Mouse (Mus musculus) liver, adult 2 months (tissue): ENCODE data around the gene Zfp3. TPM values are rescaled to one million over a fixed set of nuclear protein-coding genes. Genes with fewer than 3 reads are reported as not detected.

Source experiments
- DNase-seq: peaks from one replicate; pipeline ENCODE4 v3.0.0-alpha.2; 2011; ENCODE audit warnings: low read depth, low spot score; ENCODE audit errors: extremely low read depth
- H3K27ac ChIP-seq: fragments of 200-500 bp; replicated peaks from 2 replicates; pipeline ENCODE4 v1.5.1; 2012; ENCODE audit warnings: low read depth, mild to moderate bottlenecking, control low read depth, inconsistent platforms, low read length; ENCODE audit not compliant: insufficient read depth
- H3K27me3 ChIP-seq: fragments of 200-500 bp; 2 replicates; pipeline ENCODE4 v1.6.1; 2012; ENCODE audit warnings: mild to moderate bottlenecking, moderate library complexity, low read length, inconsistent platforms; ENCODE audit not compliant: control insufficient read depth, insufficient read depth
- H3K36me3 ChIP-seq: fragments of 200-500 bp; 2 replicates; pipeline ENCODE4 v1.6.1; 2012; ENCODE audit warnings: low read length, inconsistent platforms; ENCODE audit not compliant: control insufficient read depth, insufficient read depth
- H3K4me1 ChIP-seq: fragments of 200-500 bp; 2 replicates; pipeline ENCODE4 v1.6.1; 2011; ENCODE audit warnings: low read length; ENCODE audit not compliant: control insufficient read depth, insufficient read depth
- H3K4me3 ChIP-seq: fragments of 200-500 bp; 2 replicates; pipeline ENCODE4 v1.5.1; 2011; ENCODE audit warnings: low read depth, mild to moderate bottlenecking, control low read depth, low read length, moderate library complexity; ENCODE audit not compliant: insufficient read depth
- H3K79me2 ChIP-seq: fragments of 200-500 bp; 2 replicates; pipeline ENCODE4 v1.6.1; 2012; ENCODE audit warnings: inconsistent platforms, mild to moderate bottlenecking, low read length, moderate library complexity; ENCODE audit not compliant: control insufficient read depth, insufficient read depth
- H3K9ac ChIP-seq: fragments of 200-500 bp; 2 replicates; pipeline ENCODE4 v1.6.1; 2012; ENCODE audit warnings: low read depth, mild to moderate bottlenecking, control low read depth, inconsistent platforms, low read length
- CTCF ChIP-seq: fragments of 200-500 bp; IDR thresholded peaks from 2 replicates; pipeline ENCODE4 v1.5.1; 2011; ENCODE audit warnings: low read depth, low read length, control low read depth
- POLR2A ChIP-seq: fragments of 200-500 bp; IDR thresholded peaks from 2 replicates; pipeline ENCODE4 v1.6.1; 2011; ENCODE audit warnings: low read length, control low read depth; ENCODE audit not compliant: insufficient read depth; ENCODE audit errors: extremely low read depth
- WGBS: fragments of 180-500 bp; shearing (Covaris S2); methylation state at CpG from one replicate; pipeline ENCODE4 v1.1.7; 2018; 5-methylcytosine and 5-hydroxymethylcytosine counted together
- polyA plus RNA-seq: library from polyadenylated mRNA; depleted of rRNA; stranded (reverse); fragments of >200 nt; gene quantifications from 2 replicates; pipeline ENCODE4 v1.2.3, GENCODE M21; 2012; rRNA removed
- total RNA-seq: library from RNA; depleted of rRNA; stranded (reverse); fragments of >200 nt; gene quantifications from 2 replicates; pipeline ENCODE4 v1.2.3, GENCODE M21; 2014; rRNA removed

The Zfp3 gene
- total and polyA plus RNA-seq, 2 experiments: 0.87 to 1.8 TPM

GRCm38 (mm10) chr11:70820120-70820519 is 56.1 kb downstream of the Zfp3 start:
- Histone ChIP-seq H3K36me3 (no peaks in the 10 kb centered on the region), H3K27me3 (no peaks in the 10 kb centered on the region), H3K9ac (no peak overlapping the region), H3K79me2 (no peaks in the 10 kb centered on the region), H3K4me1 (peaks cover 4% of the 10 kb centered on the region; the same call in 1 of the 2 replicates), H3K4me3 (no peak overlapping the region), H3K27ac (no peak overlapping the region)
- WGBS: 84% methylated on average over 8 of the region's 8 CpGs
- DNase-seq: no peak
- no peak for TF ChIP-seq POLR2A
- no peak for TF ChIP-seq CTCF

GRCm38 (mm10) chr11:70821728-70822591 is 58.0 kb downstream of the Zfp3 start:
- peaks cover 3% of the 10 kb centered on the region; the same call in 1 of the 2 replicates for H3K4me1 ChIP-seq
- no peaks in the 10 kb centered on the region for H3K79me2 ChIP-seq
- peak overlapping the region; percentile 16; the same call in 1 of the 2 replicates for H3K9ac ChIP-seq
- H3K4me3 ChIP-seq: no peak overlapping the region; the same call in 1 of the 2 replicates
- 33% methylated on average over 17 of the region's 17 CpGs for WGBS
- H3K27ac ChIP-seq: peak overlapping the region; percentile 38; the same call in 1 of the 2 replicates
- no peaks in the 10 kb centered on the region for H3K27me3 ChIP-seq
- peak; percentile 90 for DNase-seq
- no peaks in the 10 kb centered on the region for H3K36me3 ChIP-seq
- TF ChIP-seq POLR2A (no peak), CTCF (no peak)

Other genes with a start within 250 kb of the Zfp3 start
- gene Vmo1, start 249.6 kb upstream of the Zfp3 start, total RNA-seq: 3.2 and 3.9 TPM in 2 replicates
- 5.5 and 7.3 TPM in 2 replicates for gene Vmo1, start 249.6 kb upstream of the Zfp3 start, polyA plus RNA-seq
- 74.9 and 91.6 TPM in 2 replicates for gene Gltpd2, start 245.0 kb upstream of the Zfp3 start, total RNA-seq
- 276 and 320 TPM in 2 replicates for gene Gltpd2, start 245.0 kb upstream of the Zfp3 start, polyA plus RNA-seq
- 291 and 298 TPM in 2 replicates for gene Psmb6, start 238.8 kb upstream of the Zfp3 start, total RNA-seq
- gene Psmb6, start 238.8 kb upstream of the Zfp3 start, polyA plus RNA-seq: 312 and 336 TPM in 2 replicates
- not detected in 2 replicates for gene Gm40193, start 231.3 kb upstream of the Zfp3 start, total RNA-seq
- gene Gm40193, start 231.3 kb upstream of the Zfp3 start, polyA plus RNA-seq: not detected in 2 replicates
- 3.3 and 3.8 TPM in 2 replicates for gene Pld2, start 224.1 kb upstream of the Zfp3 start, total RNA-seq
- gene Pld2, start 224.1 kb upstream of the Zfp3 start, polyA plus RNA-seq: 6.4 and 9.5 TPM in 2 replicates
- gene Mink1, start 201.3 kb upstream of the Zfp3 start, total RNA-seq: 11.0 and 14.4 TPM in 2 replicates
- gene Mink1, start 201.3 kb upstream of the Zfp3 start, polyA plus RNA-seq: 38.4 and 51.4 TPM in 2 replicates
- not detected in 2 replicates for gene 4930544D05Rik, start 148.4 kb upstream of the Zfp3 start, total RNA-seq
- not detected in 2 replicates for gene 4930544D05Rik, start 148.4 kb upstream of the Zfp3 start, polyA plus RNA-seq
- gene Chrne, start 145.0 kb upstream of the Zfp3 start, total RNA-seq: 0.07 and 0.09 TPM in 2 replicates
- gene Chrne, start 145.0 kb upstream of the Zfp3 start, polyA plus RNA-seq: 1.1 and 1.3 TPM in 2 replicates
- 0.07 TPM in 1 of 2 replicates, not detected in the other for gene Gp1ba, start 125.1 kb upstream of the Zfp3 start, total RNA-seq
- gene Gp1ba, start 125.1 kb upstream of the Zfp3 start, polyA plus RNA-seq: 0.09 TPM in 1 of 2 replicates, not detected in the other
- 34.3 and 37.7 TPM in 2 replicates for gene Rnf167, start 117.0 kb upstream of the Zfp3 start, total RNA-seq
- gene Rnf167, start 117.0 kb upstream of the Zfp3 start, polyA plus RNA-seq: 68.4 and 75.4 TPM in 2 replicates
- 108 and 109 TPM in 2 replicates for gene Slc25a11, start 116.7 kb upstream of the Zfp3 start, total RNA-seq
- 113 and 118 TPM in 2 replicates for gene Slc25a11, start 116.7 kb upstream of the Zfp3 start, polyA plus RNA-seq
- 132 and 210 TPM in 2 replicates for gene Pfn1, start 109.6 kb upstream of the Zfp3 start, total RNA-seq
- 583 and 713 TPM in 2 replicates for gene Pfn1, start 109.6 kb upstream of the Zfp3 start, polyA plus RNA-seq
- gene Eno3, start 107.0 kb upstream of the Zfp3 start, total RNA-seq: 3.0 and 3.3 TPM in 2 replicates
- gene Eno3, start 107.0 kb upstream of the Zfp3 start, polyA plus RNA-seq: 4.0 and 4.5 TPM in 2 replicates
- gene Spag7, start 94.8 kb upstream of the Zfp3 start, total RNA-seq: 29.4 and 31.6 TPM in 2 replicates
- 21.0 and 24.0 TPM in 2 replicates for gene Spag7, start 94.8 kb upstream of the Zfp3 start, polyA plus RNA-seq
- gene Camta2, start 76.1 kb upstream of the Zfp3 start, total RNA-seq: 2.3 and 3.0 TPM in 2 replicates
- 14.7 and 16.9 TPM in 2 replicates for gene Camta2, start 76.1 kb upstream of the Zfp3 start, polyA plus RNA-seq
- 14.1 and 18.4 TPM in 2 replicates for gene Inca1, start 64.1 kb upstream of the Zfp3 start, total RNA-seq
- gene Inca1, start 64.1 kb upstream of the Zfp3 start, polyA plus RNA-seq: 19.5 and 29.9 TPM in 2 replicates
- gene Kif1c, start 63.7 kb upstream of the Zfp3 start, total RNA-seq: 50.8 and 60.9 TPM in 2 replicates
- 75.6 and 93.7 TPM in 2 replicates for gene Kif1c, start 63.7 kb upstream of the Zfp3 start, polyA plus RNA-seq
- gene Scimp, start 48.4 kb downstream of the Zfp3 start, total RNA-seq: 1.7 and 1.9 TPM in 2 replicates
- 0.93 and 2.0 TPM in 2 replicates for gene Scimp, start 48.4 kb downstream of the Zfp3 start, polyA plus RNA-seq
- 27.9 and 29.1 TPM in 2 replicates for gene Rabep1, start 80.6 kb downstream of the Zfp3 start, total RNA-seq
- gene Rabep1, start 80.6 kb downstream of the Zfp3 start, polyA plus RNA-seq: 3.3 and 3.5 TPM in 2 replicates
- gene Nup88, start 205.8 kb downstream of the Zfp3 start, total RNA-seq: 26.9 and 28.9 TPM in 2 replicates
- gene Nup88, start 205.8 kb downstream of the Zfp3 start, polyA plus RNA-seq: 11.6 and 14.3 TPM in 2 replicates
- 48.1 and 51.5 TPM in 2 replicates for gene Rpain, start 206.0 kb downstream of the Zfp3 start, total RNA-seq
- gene Rpain, start 206.0 kb downstream of the Zfp3 start, polyA plus RNA-seq: 32.5 and 38.5 TPM in 2 replicates
- gene C1qbp, start 218.8 kb downstream of the Zfp3 start, total RNA-seq: 39.0 and 51.7 TPM in 2 replicates
- gene C1qbp, start 218.8 kb downstream of the Zfp3 start, polyA plus RNA-seq: 128 and 152 TPM in 2 replicates
- gene Dhx33, start 240.2 kb downstream of the Zfp3 start, total RNA-seq: 7.8 and 9.0 TPM in 2 replicates
- 13.8 and 22.0 TPM in 2 replicates for gene Dhx33, start 240.2 kb downstream of the Zfp3 start, polyA plus RNA-seq